Mouse (Mus musculus) spleen, embryonic (tissue): ENCODE measurements around the gene Pkn3.

Experiments used
- CTCF ChIA-PET: fragments of 350-600 bp; sonication (Branson Sonifier 250); formaldehyde crosslinking; loops from one replicate; lab custom pipeline; 2022; lab: Charles Lee

The Pkn3 gene

DNA sequence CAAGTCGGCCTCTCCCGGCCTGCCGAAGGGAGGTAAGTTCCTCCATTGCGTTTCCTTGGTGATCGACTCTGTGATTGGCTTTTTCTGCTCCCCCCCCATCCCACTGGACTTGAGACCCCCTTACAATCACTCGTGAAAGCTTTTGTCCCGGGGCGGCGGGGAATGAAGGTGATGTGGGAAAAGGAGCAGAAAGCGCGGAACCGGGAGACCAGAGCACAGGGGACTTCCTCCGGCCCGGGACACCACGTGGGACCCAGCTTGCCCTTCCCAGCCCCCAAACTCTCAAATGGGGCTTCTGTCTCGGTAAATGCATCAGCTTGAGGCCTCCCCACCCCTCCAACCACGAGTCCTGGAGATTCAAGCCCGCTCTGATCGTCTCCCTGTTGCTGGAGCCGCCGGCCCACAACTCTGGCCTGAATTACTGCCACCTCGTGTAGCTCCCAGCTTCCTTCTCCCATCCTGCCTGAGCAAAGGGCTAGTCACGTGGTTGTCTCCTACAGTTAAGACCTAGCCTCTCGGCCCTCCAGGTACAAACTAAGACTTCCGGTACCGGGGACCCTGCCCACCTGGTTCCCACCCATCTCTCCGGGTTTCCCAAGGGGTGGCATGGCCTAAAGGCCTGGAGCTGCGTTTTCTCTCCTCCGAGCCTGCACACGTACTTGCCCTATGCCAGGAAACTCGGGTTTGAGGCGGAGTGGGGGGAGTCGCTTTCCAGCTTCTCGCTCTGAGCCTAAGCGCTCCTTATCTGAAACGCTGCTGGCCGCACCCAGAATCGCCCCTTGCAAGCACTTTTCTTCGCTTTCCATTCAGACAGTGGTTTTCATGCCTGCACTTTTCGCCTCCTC is 15.0 kb upstream of the Pkn3 start:
- CTCF ChIA-PET = interaction anchor here (0.6 to 0.7 kb wide), 3 partner anchors 12 to 331 kb away, joined by 4 to 5 read pairs (median 4); no protein-coding TSS in a partner anchor

DNA sequence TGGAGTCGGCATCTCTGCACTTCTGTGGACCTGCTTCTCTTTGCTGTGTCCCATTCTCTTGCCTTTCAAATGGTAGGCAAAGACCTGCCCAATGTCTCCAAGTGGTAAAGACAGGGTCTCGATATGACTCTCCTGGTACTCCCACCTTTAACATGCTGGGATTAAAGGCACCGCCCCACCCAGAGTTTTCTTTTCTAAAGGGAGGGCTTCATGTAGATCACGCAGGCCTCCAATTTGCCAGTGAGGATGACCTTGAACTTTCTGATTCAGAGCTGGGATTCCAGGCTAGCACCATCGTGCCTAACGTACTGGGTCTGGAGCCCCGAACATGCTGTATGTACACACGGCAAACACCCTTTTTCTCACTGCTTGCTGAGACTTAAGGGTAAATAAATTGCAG is 14.2 kb upstream of the Pkn3 start:
- CTCF ChIA-PET = interaction anchor here (0.6 kb wide), 1 partner anchor 331 kb away, joined by 4 read pairs; no protein-coding TSS in a partner anchor

DNA sequence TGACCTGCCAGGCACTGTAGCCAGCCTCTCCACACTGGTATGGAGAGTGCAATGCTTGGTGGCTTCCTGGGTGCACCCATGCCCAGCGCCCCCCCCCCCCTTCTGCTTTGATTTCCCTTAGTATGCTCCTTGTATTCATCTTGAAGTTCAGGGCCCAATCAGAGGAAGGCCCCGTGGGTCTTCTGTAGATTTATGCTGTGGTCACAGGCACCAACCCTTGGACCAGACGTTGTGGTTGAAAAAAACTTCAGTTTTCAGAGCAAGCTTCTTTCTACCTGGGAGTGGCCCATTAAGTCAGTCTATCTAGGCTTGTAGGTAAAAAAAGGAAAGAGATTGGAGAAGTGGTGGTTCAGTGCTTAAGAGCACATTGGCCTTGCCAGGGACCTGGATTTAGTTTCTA is 13.7 kb upstream of the Pkn3 start:
- CTCF ChIA-PET = no interaction called here

- CTCF ChIA-PET = interaction anchor here (0.7 kb wide), 1 partner anchor 33 kb away, joined by 5 read pairs; no protein-coding TSS in a partner anchor
These were observed 13.2 kb upstream of the Pkn3 start for GRCm38 (mm10) chr2:30064298-30064697.

- CTCF ChIA-PET = no interaction called here
These were observed 11.2 kb upstream of the Pkn3 start for GRCm38 (mm10) chr2:30066046-30066901.

- CTCF ChIA-PET = no interaction called here
These were observed 10.2 kb upstream of the Pkn3 start for GRCm38 (mm10) chr2:30067031-30067888.

DNA sequence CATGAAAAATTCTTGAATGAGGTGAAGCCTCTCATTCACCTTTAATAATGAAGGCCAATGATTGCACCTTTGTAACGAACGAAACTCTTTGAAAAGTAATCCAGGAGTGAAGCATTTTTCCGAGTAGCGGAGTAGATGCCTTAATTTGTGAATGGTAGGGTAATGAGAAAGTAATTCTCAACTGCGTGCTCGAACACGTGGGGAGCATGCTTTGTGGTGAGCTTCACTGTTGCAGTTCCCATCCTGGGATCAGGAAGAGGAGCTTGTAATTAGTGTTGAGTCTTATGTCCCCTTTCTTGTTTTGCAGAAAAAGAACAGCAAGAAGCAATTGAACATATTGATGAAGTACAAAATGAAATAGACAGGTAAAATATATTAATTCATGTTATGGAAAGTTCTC is 9.5 kb upstream of the Pkn3 start:
- CTCF ChIA-PET = no interaction called here

GRCm38 (mm10) chr2:30072875-30073274 is 4.6 kb upstream of the Pkn3 start:
- CTCF ChIA-PET = no interaction called here

GRCm38 (mm10) chr2:30073285-30073684 is 4.2 kb upstream of the Pkn3 start:
- CTCF ChIA-PET = no interaction called here

DNA sequence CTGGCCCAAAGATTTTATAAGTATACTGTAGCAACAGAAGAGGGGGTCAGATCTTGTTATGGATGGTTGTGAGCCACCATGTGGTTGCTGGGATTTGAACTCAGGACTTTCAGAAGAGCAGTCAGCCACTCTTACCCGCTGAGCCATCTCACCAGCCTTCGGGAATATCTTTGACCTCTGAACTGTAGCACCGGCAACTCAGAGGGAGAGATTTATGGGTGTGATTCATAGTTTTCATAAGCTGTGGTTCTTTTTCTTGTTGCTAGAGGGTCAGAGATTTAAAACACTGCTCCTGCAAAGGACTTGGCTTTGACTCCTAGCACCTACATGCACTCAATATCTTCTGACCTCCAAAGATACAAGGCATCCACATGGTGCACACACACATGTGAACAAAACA is 1.9 kb upstream of the Pkn3 start:
- CTCF ChIA-PET = no interaction called here

GRCm38 (mm10) chr2:30076439-30076838 is 1.0 kb upstream of the Pkn3 start:
- CTCF ChIA-PET = no interaction called here

GRCm38 (mm10) chr2:30076959-30077358 is 525 bp upstream of the Pkn3 start:
- CTCF ChIA-PET = no interaction called here

- CTCF ChIA-PET = interaction anchor here (0.7 kb wide), 1 partner anchor 24 kb away, joined by 3 read pairs; no protein-coding TSS in a partner anchor
These were observed 847 bp downstream of the Pkn3 start for GRCm38 (mm10) chr2:30078349-30078712.

DNA sequence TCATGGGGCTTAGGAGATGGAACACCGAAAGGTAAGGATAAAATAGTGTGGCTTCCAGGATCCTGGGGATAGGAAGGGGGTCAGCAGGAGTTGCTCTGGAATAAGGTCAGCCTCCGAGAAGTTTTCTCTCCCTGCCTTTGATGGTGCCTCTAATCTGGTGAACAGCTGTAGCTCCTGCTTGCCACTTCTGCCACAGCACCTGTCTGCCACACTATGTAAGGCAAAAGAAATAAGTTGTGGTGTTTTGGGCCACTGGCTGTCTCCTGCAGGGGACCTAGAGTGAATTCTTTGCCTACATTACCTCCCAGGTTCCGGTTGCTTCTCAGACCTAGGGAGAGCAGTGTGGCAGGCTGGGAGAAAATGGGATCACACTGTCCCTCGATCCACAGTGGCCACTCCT is 1.3 kb downstream of the Pkn3 start:
- CTCF ChIA-PET = interaction anchor here (0.5 to 0.7 kb wide), 3 partner anchors 18 to 87 kb away, joined by 3 to 17 read pairs (median 6); no protein-coding TSS in a partner anchor

GRCm38 (mm10) chr2:30080181-30080800 is 2.8 kb downstream of the Pkn3 start:
- CTCF ChIA-PET = no interaction called here

DNA sequence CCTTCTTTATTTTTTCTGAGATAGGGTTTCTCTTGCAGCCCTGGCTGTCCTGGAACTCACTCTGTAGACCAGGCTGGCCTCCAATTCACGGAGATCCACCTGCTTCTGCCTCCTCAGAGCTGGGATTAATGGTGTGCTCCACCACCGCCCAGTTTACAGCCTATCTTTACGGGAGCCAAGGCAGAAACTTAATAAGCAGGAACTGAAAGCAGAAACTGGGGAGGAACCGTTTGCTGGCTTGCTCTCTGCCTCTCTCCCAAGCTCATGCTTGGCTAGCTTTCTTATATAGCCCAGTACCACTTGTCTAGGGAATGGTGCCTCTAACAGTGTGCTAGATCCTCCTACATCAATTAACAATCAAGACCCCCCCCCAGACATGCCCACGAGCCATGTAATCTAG is 6.6 kb downstream of the Pkn3 start:
- CTCF ChIA-PET = interaction anchor here (0.9 kb wide), 1 partner anchor 94 kb away, joined by 3 read pairs; the partner anchor contains the start of gene Spout1

GRCm38 (mm10) chr2:30084632-30085031 is 7.1 kb downstream of the Pkn3 start:
- CTCF ChIA-PET = interaction anchor here (0.9 kb wide), 1 partner anchor 94 kb away, joined by 3 read pairs; the partner anchor contains the start of gene Spout1

- CTCF ChIA-PET = no interaction called here
These were observed 9.8 kb downstream of the Pkn3 start for GRCm38 (mm10) chr2:30087310-30087709.

DNA sequence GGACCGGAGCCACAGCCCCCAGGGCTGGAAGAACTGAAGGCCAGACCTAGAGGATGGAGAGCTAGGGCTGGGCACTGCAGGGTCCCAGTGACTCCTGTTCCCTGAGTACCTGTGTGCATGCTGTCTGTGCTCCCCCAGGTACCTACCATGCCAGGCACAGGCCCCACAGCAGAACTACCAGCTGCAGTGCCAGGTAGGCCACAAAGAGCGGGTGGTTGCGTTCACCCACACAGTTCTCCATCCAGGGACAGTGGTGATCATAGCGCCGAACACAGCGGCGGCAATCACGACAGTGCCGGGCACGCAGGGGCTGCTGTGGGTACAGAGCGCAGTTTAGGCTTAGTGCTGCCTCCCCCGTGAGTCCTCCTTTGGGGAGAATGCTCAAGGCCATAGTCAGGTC is 14.0 kb downstream of the Pkn3 start:
- CTCF ChIA-PET = no interaction called here

- CTCF ChIA-PET = no interaction called here
These were observed 14.9 kb downstream of the Pkn3 start for GRCm38 (mm10) chr2:30092280-30092918.
